Mouse (Mus musculus) frontal cortex, adult (tissue): Measurements from ENCODE around the gene Cdc45.

Source experiments
- ATAC-seq: cut with Nextera tagmentation; 2 replicates; pipeline ENCODE4 v1.9.2; 2017; ENCODE audit warnings: mild to moderate bottlenecking, moderate library complexity, mixed read lengths; ENCODE audit not compliant: low TSS enrichment

Cdc45 gene

DNA sequence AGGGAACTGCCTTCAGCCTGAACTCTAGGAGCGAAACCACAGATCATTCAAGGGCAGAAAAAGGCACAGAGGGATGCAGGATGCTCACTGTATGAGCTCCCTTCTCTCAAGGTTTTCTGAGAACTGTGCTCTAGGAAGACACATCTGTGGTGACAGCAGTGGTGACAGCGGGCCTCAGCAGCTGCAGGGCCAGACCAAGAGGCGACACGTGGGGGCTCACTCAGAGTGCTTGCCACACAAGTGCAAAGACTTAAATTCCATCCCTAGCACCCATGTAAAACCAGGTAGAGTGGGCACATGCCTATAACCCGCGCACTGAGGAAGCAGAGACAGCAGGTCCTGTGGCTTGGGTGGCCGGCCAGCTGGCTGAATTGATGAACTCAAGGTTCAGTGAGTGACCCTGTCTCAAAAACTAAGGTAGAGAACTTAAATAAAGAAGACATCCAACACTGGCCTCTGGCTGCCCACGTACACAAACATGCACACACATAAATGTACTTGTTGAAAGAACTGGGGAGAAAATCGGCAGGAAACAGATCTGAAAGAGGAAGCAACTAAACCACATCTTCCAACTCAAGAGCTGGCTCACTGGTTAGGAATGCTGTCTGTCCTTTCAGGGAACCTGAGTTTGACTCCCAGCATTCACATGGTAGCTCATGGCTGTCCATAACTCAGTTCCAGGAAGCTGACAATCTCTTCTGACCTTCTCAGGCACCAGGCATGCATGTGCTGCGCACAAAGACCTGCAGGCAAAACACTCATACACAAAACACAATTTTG, 23.0 kb downstream of the Cdc45 start:
- ATAC-seq = no peak

DNA sequence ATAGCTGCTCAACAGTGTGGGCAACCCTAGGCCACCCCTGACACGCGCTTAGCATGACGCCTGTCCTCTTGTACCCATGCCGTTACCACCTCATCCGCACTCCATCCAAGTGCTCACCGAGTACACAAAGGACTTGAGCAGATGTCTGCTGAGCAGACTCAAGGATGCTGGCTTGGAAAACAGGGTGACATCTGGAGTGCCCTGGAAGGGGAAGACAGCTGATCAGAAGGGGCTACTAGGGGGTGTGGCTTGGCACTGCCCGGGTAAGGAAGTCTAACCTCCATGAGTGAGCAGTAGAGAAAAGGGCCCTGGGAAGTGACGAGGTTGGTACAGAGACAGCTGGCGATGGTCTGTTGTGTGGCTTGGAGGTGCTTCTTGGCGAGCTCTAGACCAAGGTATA, 25.1 kb downstream of the Cdc45 start:
- no peak for ATAC-seq

DNA sequence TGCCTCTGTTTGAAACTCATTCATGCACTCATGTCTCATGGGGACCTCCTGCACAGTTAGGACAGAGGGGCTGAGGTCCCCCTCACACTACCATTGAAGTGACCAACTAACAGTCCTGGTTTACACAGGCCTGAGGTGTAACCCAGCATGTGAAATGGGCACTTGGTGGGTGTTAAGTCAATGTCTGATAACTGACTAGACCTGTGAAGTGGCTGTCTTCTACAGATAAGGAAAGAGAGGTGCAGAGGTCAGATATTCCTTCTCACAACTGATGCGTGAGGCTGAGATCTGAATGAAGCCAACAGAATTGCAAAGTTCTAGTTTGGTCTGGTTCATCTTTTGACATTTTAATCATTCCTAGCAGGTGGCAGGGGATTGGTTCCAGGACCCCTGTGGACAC, 26.3 kb downstream of the Cdc45 start:
- no peak for ATAC-seq

DNA sequence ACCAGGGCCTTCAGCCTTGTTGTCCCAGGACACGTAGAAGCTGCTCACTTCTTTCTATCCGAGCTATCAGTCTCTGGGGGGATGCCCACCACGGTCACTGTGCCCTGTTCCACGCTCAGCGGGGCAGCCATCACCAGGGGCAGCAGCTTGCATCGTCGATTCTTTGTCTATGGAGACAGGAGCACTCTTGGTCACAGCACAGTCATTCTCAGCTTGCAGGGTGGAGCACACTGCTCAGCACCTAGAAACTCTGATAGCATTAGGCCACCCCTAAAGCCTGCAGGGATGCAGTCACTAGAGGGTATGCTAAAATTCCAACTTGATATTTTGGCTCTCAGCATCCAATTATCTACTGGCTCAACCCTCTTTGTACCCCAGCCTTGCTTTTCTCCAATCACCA, 26.8 kb downstream of the Cdc45 start:
- ATAC-seq = no peak

GRCm38 (mm10) chr16:18781810-18782209, 30.0 kb downstream of the Cdc45 start:
- ATAC-seq = no peak

DNA sequence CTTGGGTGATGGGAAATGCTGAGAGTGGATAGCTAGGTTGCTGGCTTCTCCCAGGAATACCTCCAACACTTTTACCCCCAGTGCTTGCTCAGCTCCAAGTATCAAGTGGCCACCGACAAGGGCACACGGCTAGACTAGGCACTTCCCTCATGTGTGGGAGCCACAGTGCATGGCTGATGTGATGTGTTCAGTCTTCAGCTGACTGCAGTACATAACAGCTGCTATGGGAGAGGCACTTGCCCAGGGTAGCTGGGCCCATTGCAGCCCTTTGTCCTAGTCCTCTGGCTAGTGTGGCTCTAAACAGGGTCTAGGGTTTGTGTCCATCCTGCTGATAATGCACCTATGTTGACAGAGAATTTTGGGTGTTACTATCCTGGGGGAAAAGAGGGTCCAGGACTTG, 33.3 kb downstream of the Cdc45 start:
- ATAC-seq = no peak

DNA sequence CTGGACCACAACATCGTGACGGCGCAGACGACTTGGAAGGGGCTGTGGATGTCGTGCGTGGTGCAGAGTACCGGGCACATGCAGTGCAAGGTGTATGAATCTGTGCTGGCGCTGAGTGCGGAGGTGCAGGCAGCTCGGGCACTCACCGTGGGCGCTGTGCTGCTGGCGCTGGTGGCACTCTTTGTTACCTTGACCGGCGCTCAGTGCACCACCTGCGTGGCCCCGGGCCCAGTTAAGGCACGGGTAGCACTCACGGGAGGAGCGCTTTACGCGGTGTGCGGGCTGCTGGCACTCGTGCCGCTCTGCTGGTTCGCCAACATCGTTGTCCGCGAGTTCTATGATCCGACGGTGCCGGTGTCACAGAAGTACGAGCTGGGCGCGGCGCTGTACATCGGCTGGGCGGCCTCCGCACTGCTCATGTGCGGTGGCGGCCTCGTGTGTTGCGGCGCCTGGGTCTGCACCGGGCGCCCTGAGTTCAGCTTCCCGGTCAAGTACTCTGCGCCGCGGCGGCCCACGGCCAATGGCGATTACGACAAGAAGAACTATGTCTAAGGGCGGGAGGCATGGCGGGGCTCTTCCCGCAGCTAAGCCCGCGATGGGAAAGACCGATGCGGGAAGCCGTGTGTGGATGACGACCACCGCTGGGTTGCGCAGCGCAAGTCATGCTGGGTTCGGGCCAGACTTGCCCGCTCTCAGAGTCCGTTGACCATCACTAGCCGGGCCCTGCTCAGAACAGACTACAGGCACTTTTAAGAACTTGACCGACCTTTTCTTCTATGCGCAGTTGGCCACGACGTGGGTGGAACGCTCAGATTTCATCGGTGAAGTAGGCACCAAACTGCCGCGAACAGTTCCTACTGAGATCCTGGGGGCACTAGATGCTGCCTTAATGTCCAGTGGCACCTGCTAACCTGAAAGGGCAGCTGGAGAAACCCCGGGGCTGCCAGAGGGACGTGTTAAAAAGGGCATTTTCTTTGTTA, 34.4 kb downstream of the Cdc45 start:
- ATAC-seq = peak; percentile 20; the same call in 1 of the 2 replicates

DNA sequence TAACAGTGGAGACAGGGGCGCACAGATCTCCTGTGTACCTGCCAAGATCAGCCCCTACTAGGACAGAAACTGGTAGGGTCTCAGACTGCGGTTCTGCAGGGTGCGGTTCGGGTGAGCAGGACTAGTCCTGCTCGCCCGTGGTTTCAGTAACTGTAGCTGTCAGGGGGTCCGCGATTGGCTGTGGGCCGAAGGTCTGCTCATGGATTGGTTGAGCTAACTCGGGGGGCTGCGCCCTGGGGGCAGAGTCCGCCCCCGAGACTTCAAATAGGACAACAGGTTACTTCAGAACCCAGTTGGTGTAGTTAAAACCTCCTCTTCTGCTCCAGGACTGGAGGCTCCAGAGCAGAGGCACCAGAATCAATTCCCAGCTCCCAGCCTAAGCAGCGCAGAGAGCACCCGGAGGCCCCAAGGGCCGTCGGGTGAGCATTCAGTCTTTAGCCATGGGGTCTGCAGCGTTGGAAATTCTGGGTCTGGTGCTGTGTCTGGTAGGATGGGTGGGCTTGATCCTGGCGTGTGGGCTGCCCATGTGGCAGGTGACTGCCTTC, 35.2 kb downstream of the Cdc45 start, which contains the start of gene Cldn5:
Gene Cldn5, plus strand, starts transcription at position 292 of the 545 bp plus-strand sequence.
- ATAC-seq = no peak

GRCm38 (mm10) chr16:18775621-18776555, 35.9 kb downstream of the Cdc45 start:
- no peak for ATAC-seq

DNA sequence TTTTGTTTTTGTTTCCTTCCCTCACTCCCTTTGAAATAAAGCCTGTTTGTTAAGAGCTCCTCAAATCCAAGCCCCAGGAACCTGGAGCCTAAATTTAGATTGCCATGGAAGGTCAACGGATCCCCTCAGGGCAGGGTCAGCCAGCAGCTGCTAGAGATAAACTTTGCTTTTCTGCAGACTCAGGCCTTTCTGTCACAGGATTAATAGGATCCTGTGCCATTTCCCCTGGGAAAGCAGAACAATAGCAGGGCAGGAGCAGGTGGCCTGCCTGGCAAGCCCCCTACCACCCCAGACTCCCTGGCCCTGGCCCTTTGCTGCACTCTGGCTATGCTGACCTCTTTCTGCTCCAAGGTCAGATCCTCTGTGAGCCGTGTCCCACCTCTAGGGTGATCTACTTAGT, 37.9 kb downstream of the Cdc45 start:
- no peak for ATAC-seq

DNA sequence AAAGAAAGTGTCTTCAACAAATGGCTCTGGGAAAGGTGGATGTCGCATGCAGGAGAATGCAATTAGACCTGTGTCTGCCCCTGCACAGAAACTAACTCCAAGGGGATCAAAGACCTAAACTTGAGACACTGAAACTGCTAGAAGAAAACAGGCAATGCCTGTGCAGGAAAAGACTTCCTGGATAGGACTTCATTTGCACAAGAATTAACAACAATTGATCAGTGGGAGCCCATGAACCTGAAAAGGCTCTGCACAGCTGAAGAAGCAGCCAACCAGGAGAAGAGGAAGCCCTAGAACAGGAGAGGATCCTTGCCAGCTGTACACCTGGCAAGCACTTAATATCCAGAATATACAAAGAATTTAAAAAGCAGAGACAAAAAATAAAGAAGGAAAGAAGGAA, 42.3 kb downstream of the Cdc45 start:
- no peak for ATAC-seq

- no peak for ATAC-seq
Measured at GRCm38 (mm10) chr16:18766390-18766789, 45.4 kb downstream of the Cdc45 start.

- ATAC-seq = no peak
Measured at GRCm38 (mm10) chr16:18762960-18763359, 48.8 kb downstream of the Cdc45 start.

DNA sequence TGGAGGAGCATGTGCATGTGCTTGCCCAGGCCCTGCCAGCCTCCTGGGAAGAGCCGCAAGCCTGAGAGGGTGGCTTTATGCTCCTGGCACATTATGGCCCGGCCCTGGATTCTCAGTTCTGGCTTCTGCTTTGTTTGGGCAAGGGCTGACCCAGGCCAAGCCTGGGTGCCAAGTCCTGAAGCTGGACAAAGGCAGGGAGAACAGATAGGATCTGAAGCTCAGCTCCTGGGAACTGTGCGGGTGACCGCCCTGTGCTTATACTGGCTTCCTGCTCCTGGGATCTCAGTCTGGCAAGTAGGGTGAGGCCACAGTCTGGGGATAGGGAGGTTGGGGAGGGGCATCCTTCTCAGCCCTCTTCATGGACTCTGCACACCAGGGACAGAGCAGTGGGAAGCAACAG, 50.1 kb downstream of the Cdc45 start:
- ATAC-seq = no peak

- ATAC-seq = no peak
Measured at GRCm38 (mm10) chr16:18751885-18752499, 59.8 kb downstream of the Cdc45 start.

DNA sequence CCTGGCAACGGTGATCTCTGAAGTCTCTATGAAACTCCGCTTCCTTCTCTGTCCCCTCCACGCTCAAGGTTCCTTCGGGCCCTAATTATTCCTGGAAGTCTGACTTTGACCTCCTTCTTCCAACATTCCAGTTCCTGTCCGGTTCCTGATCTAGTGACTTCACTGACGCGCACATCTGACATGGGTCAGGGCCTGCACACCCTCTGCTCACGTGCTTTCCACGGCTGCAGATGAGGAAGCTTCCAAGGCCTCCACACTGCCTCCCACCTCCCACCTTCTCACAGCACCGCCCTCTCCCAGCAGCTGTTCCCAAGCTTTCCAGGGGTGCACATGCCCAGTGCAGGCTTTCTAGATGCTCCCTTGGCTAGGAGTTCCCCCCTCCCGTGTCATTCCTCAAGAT, 60.7 kb downstream of the Cdc45 start:
- ATAC-seq = no peak

GRCm38 (mm10) chr16:18746268-18747122, 65.3 kb downstream of the Cdc45 start:
- no peak for ATAC-seq

DNA sequence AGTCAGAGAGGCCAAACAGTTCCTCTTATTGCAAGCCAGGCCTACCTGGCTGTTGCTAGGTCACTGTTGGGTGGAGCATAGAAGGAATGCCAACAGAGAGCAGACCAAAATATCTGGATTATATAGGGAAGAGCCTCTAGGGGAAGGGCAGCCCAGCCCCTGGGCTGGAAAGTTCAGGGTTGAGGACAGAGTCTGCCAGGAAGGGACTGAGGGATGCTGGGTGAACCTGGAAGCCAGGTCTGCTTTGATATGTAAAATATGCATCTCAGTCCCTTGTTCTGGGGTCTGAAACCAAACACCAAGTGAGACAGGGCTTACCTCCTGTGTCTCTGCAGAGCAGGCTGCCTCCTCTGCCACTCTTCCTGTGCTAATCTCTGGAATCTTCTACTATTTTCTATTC, 73.5 kb downstream of the Cdc45 start:
- no peak for ATAC-seq

DNA sequence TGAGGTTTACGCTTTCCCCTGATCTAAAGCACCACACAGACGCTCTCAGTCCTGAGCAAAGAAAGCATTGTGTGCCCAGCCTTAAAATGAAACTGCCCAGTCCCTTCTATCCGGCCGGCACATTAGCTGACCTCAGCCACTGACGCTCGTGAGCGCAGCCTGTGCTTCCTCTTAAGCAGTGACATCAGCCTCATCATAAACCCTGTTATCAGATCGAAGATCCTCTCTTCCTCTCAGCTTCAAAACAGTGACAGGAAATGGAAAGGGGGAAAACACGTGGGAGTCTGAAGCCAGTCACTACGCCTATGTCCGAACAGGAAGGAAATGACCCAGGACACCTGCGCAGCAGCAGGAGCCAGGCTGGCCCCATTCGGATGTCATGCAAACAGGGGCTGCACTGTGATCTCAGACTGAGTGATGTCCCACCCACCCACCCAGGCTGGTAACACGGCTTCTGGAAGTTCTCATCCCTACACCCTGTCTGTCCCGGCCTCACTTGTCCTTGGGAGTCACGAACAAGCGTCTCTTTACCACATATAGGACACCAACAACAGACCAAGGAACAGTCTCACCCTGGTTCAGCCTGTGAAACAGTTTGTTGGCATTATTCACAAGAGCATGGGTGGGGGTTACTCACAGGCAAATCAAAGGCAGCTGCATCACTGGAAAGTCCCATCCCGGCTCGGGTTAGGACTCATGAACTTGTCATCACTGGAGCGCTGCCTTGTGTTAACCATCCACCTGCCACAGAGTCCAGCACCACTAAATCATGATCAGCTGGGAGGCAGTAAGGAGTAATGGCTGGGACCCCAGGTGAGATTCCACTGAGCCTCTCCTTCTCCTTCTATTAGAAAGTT, 78.5 kb downstream of the Cdc45 start:
- no peak for ATAC-seq
